Mouse (Mus musculus): ENCODE results near the gene Sowahd. TPM values are rescaled to one million over a fixed set of nuclear protein-coding genes. Genes with fewer than 3 reads are reported as not detected.
A peak's percentile ranks its signal among the peaks of the same experiment; 100 is the strongest.
"Not testable (repeated sequence)": the region's sequence is repeated elsewhere in the genome, so short reads cannot be mapped to it uniquely, and the experiment has no call there.

Gene Sowahd
- polyA plus RNA-seq, 1 experiment from 2014 or later, result 0.15 TPM

DNA sequence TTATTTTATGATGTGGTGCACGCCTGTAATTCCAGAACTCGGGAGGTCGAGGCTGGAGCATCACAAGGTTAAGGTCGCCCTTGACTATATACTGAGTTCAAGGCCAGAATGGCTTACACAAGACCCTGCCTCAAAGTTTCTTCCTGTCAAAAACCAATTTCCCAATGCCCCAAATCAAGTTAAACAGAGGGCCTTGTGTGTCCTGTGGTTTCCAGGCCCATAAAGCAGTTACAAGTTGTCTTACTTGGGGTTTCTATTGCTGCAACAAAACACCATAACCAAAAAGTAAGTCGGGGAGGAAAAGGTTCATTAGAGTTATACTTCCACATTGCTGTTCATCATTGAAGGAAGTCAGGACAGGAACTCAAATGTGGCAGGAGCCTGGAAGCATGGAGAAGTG lies 20.1 kb downstream of the Sowahd start:
- Histone ChIP-seq H3K9ac (no peak overlapping the region), H3K4me2 (no peak overlapping the region), H3K27me3 (no peaks in the 10 kb centered on the region), H3K9me3 (no peaks in the 10 kb centered on the region), H3K36me3 (no peaks in the 10 kb centered on the region), H3K4me1 (replicated peaks) (no peaks in the 10 kb centered on the region), H3K27ac (replicated peaks) (no peak overlapping the region), H3K4me3 (no peak overlapping the region)
- ATAC-seq (ENCODE audit: low read depth), result no peak
- WGBS, result 86% methylated on average over 5 of the region's 5 CpGs

DNA sequence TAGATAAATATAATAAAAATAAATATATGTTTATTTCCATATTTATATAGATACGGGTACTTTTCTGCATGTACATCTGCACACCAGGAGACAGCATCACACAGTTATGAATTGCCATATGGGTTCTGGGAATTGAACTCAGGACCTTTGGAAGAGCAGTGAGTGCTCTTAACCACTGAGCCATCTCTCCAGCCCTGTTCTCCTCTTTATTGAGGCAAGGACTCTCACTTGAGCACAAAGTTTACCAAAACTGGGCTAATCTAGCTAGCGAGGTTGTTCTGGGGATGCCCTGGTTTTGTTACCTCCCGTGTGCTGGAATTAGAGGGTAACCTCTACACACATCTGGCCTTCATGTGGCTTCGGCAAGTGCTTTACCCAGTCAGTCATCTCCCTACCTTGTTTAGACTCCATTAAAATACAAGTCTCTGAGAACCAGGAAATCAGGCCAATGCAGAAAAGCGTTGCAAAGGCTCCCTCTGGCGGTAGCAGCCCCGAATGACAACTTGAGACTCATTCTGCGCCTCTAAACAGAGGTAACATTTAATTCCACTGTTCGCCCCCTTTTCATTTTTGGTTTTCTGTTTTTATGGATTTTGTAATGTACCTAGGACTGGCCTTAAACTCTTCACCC lies 25.7 kb downstream of the Sowahd start:
- Histone ChIP-seq H3K36me3 (no peaks in the 10 kb centered on the region), H3K4me2 (no peak overlapping the region), H3K9me3 (no peaks in the 10 kb centered on the region), H3K27me3 (no peaks in the 10 kb centered on the region), H3K27ac (replicated peaks) (no peak overlapping the region), H3K4me3 (no peak overlapping the region), H3K4me1 (replicated peaks) (no peaks in the 10 kb centered on the region), H3K9ac (no peak overlapping the region)
- ATAC-seq (ENCODE audit: low read depth), result no peak
- 38% methylated on average over 9 of the region's 9 CpGs for WGBS

DNA sequence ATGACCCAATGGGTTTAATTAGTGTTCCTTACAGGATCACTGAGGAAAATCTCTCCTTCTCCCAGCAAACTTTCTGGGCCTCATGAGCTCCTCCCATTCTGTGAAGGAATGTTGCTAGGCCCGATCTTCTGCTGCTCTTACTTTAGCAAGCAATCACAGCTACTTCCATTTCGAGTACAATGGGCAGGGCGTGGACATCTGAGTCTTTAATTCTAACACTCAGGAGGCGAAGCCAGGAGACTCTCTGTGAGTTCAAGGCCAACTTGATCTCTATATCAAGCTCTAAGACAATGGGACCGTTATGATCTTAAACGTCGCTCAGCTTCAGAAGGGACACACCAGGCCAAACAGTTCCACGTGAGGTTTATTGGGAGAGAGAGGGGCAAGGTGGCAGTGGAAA lies 28.0 kb downstream of the Sowahd start:
- H3K9me3 ChIP-seq, result no peaks in the 10 kb centered on the region
- H3K4me3 ChIP-seq, result no peak overlapping the region
- H3K4me1 ChIP-seq (replicated peaks), result no peaks in the 10 kb centered on the region
- H3K9ac ChIP-seq, result no peak overlapping the region
- no peak for ATAC-seq (ENCODE audit: low read depth)
- H3K36me3 ChIP-seq, result peaks cover 3% of the 10 kb centered on the region
- 80% methylated on average over 8 of the region's 8 CpGs for WGBS
- H3K27me3 ChIP-seq, result no peaks in the 10 kb centered on the region
- no peak overlapping the region for H3K27ac ChIP-seq (replicated peaks)
- H3K4me2 ChIP-seq, result no peak overlapping the region

DNA sequence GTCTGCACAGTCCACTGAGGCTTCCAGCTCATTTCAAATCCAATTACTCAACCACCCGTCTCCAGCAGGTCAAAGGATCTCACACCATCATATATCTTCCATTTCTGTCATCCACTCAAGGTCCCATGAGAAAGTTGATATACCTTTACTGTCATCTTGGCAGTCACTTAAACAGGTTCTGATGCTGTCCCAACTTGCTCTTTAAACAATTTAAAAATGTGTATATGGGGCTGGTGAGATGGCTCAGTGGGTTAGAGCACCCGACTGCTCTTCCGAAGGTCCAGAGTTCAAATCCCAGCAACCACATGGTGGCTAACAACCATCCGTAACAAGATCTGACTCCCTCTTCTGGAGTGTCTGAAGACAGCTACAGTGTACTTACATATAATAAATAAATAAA lies 31.7 kb downstream of the Sowahd start:
- 66% methylated on average over 4 of the region's 4 CpGs for WGBS
- not testable (repeated sequence) for H3K27me3 ChIP-seq; H3K4me2 ChIP-seq; H3K27ac ChIP-seq (replicated peaks); ATAC-seq (ENCODE audit: low read depth); H3K9ac ChIP-seq; H3K9me3 ChIP-seq; H3K4me3 ChIP-seq
- H3K4me1 ChIP-seq (replicated peaks), result peaks cover 11% of the 10 kb centered on the region
- peaks cover 13% of the 10 kb centered on the region for H3K36me3 ChIP-seq

DNA sequence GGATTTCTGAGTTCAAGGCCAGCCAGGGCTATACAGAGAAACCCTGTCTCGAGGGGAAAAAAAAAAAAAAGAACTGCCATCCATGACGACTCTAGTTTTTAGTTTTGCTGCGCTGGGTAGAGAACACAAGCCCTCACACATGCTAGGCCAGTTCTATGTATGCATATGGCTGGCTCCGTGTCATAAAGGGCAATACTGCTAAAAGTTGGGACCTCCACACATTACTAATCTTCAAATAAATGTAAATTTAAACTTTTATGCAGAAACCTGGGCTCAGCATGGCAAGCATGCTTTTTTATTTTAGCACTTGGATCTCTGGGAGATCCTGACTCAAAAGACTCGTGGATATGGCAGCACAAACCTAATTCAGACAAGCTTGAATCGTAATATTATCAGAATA lies 32.5 kb downstream of the Sowahd start:
- no peak overlapping the region for H3K27ac ChIP-seq (replicated peaks)
- no peaks in the 10 kb centered on the region for H3K27me3 ChIP-seq
- no peak overlapping the region for H3K9ac ChIP-seq
- H3K4me2 ChIP-seq, result no peak overlapping the region
- no peak for ATAC-seq (ENCODE audit: low read depth)
- 62% methylated on average over 6 of the region's 6 CpGs for WGBS
- peaks cover 11% of the 10 kb centered on the region for H3K4me1 ChIP-seq (replicated peaks)
- peaks cover 13% of the 10 kb centered on the region for H3K36me3 ChIP-seq
- H3K4me3 ChIP-seq, result no peak overlapping the region
- H3K9me3 ChIP-seq, result no peaks in the 10 kb centered on the region

DNA sequence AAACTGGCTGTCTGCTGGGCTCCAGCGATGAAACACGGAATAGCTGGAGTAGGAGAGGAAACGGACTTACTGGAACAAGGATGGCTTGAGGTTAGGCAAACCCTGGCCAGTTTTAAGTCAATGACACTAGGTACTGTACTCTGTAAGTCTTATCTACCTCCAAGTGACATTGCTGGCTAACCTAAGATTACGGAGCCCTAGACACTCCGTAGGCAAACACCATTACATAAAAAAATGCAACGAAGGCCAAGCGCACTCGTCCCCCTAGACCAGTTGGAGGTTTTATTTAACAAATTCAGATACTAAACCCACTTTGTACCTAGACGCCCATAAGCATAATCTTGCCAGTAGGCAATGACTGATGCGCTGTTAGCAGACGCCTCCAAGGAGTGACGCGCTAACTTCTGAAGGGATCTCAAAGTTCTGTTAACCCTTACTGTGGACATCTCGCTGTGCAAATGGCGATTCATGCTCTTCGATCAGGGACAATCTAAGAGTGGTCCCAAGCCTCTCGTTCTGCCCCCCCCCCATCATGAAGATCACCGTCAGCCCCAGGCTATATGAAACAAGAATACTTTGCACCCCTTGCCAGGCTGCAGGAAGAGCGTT lies 35.8 kb downstream of the Sowahd start:
- WGBS, result 17% methylated on average over 19 of the region's 19 CpGs
- ATAC-seq (ENCODE audit: low read depth), result peak; percentile 38; the same call in 1 of the 2 replicates
- H3K4me3 ChIP-seq, result peak overlapping the region; percentile 56
- peaks cover 13% of the 10 kb centered on the region for H3K36me3 ChIP-seq
- peak overlapping the region; percentile 76 for H3K4me2 ChIP-seq
- peaks cover 11% of the 10 kb centered on the region for H3K4me1 ChIP-seq (replicated peaks)
- H3K27ac ChIP-seq (replicated peaks), result peak overlapping the region; percentile 89
- no peaks in the 10 kb centered on the region for H3K9me3 ChIP-seq
- no peaks in the 10 kb centered on the region for H3K27me3 ChIP-seq
- peak overlapping the region; percentile 81 for H3K9ac ChIP-seq

DNA sequence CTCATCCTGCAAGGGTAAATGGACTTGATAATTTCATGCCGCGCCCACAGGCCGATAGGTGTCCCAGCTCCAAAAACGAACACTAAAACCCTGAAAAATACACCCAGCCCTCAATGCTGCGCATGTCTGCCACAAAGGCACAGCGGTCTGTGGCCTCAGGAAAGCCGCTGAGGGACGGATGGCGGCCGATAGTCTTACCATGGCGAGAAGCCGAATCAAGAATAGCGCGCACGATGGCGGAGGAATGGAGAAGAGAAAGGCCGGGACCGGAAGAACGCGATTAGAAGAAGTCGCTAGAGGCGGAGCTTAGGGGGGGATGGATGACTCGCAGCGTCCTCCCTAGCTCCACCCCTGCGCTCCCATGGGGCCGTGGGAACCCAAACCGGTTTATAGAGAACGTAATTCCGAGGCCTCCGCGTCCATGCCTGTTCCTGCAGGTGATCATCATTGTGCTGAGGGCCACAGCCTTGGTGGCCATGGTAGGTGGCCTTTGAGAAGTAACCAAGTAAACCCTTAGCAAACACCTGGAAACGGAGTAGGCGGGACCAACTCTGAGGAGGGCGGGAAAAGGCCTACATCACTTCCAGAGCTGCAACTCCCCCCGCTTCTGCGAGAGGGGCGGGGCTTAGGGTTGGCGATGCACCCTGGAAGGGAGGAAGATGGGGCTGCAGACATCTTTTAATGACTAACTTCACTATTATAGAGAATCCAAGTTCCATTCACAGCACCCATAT lies 36.4 kb downstream of the Sowahd start, which contains the start of gene Rpl39:
TSS of gene Rpl39 (minus strand) at position 476 of the 734 bp plus-strand sequence.
- H3K9ac ChIP-seq, result peak within 1 kb of the TSS; percentile 81
- no peaks in the 10 kb centered on the region for H3K9me3 ChIP-seq
- H3K27me3 ChIP-seq, result no peaks in the 10 kb centered on the region
- H3K4me3 ChIP-seq, result peak within 1 kb of the TSS; percentile 56
- peak within 1 kb of the TSS; percentile 76 for H3K4me2 ChIP-seq
- peaks cover 13% of the 10 kb centered on the region for H3K36me3 ChIP-seq
- whole genome bisulfite sequencing, result 17% methylated on average over 38 of the region's 38 CpGs
- H3K4me1 ChIP-seq (replicated peaks), result peaks cover 11% of the 10 kb centered on the region
- H3K27ac ChIP-seq (replicated peaks), result peak within 1 kb of the TSS; percentile 89
- peak; percentile 95 for ATAC-seq (ENCODE audit: low read depth)

DNA sequence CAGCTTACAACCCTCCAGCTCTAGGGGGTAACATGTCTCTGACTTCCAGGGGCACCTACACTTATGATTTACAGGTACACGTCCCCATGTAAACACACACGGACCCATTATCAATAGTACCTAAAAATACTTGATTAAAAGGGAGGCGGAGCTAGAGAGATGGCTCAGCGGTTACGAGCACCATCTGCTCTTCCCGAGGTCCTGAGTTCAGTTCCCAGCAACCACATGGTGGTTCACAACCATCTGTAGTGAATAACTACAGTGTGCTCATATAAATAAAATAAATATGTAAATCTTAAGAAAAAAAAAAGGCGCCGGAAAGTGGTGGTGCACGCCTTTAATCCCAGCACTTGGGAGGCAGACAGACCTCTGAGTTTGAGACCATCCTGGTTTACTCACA lies 37.0 kb downstream of the Sowahd start:
- Histone ChIP-seq H3K27me3 (no peaks in the 10 kb centered on the region), H3K9ac (no peak overlapping the region), H3K9me3 (no peaks in the 10 kb centered on the region), H3K4me1 (replicated peaks) (peaks cover 11% of the 10 kb centered on the region), H3K4me2 (peak overlapping the region; percentile 76), H3K27ac (replicated peaks) (peak overlapping the region; percentile 89), H3K4me3 (peak overlapping the region; percentile 56), H3K36me3 (peaks cover 13% of the 10 kb centered on the region)
- WGBS, result 27% methylated on average over 9 of the region's 9 CpGs
- ATAC-seq (ENCODE audit: low read depth), result peak; percentile 57; the same call in 1 of the 2 replicates

DNA sequence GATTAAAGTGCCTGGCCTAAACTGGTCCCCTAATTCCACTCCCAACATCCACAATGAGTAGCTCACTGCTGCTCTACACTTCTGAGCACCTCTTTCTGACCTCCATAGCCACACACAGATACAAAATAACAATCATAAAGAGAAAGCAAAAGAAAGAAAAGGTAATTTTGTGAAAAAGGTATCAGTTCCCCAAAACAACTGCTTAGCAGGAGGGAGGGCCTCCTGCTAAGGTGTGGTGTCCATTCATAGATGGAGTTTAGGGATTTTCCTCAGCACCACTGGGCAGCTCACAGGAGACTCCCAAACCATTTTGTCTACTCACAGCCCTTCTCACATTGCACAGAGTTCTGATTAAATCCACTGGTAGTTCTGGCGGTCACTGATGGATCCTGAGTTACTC lies 40.1 kb downstream of the Sowahd start:
- Histone ChIP-seq H3K27me3 (no peaks in the 10 kb centered on the region), H3K4me2 (no peak overlapping the region), H3K27ac (replicated peaks) (no peak overlapping the region), H3K4me1 (replicated peaks) (no peaks in the 10 kb centered on the region), H3K36me3 (peaks cover 9% of the 10 kb centered on the region), H3K9ac (no peak overlapping the region), H3K9me3 (no peaks in the 10 kb centered on the region), H3K4me3 (no peak overlapping the region)
- WGBS, result 76% methylated on average over 1 of the region's 1 CpGs
- no peak for ATAC-seq (ENCODE audit: low read depth)

DNA sequence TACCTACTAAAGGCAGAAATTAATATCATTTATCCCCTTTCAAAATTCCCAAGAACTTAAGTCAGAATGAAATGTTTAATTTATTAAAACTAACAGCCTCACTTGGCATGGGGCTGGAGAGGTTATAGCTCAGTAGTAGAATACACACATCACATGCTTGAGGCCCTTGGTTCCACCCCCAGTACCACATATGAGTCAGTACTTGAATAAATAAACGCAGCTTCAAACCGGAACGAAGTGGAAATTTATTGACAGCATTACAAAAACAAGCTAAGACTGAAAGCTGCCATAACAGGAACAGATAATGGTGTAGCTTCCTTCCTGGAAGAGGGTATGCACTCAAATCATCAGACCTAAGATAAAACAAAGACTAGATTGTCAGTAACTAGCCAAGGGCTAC lies 42.8 kb downstream of the Sowahd start:
- Histone ChIP-seq H3K36me3 (peaks cover 16% of the 10 kb centered on the region), H3K27me3 (no peaks in the 10 kb centered on the region), H3K4me3 (no peak overlapping the region), H3K27ac (replicated peaks) (no peak overlapping the region), H3K4me1 (replicated peaks) (no peaks in the 10 kb centered on the region), H3K9ac (no peak overlapping the region), H3K4me2 (no peak overlapping the region), H3K9me3 (no peaks in the 10 kb centered on the region)
- 89% methylated on average over 3 of the region's 3 CpGs for WGBS
- ATAC-seq (ENCODE audit: low read depth), result no peak

DNA sequence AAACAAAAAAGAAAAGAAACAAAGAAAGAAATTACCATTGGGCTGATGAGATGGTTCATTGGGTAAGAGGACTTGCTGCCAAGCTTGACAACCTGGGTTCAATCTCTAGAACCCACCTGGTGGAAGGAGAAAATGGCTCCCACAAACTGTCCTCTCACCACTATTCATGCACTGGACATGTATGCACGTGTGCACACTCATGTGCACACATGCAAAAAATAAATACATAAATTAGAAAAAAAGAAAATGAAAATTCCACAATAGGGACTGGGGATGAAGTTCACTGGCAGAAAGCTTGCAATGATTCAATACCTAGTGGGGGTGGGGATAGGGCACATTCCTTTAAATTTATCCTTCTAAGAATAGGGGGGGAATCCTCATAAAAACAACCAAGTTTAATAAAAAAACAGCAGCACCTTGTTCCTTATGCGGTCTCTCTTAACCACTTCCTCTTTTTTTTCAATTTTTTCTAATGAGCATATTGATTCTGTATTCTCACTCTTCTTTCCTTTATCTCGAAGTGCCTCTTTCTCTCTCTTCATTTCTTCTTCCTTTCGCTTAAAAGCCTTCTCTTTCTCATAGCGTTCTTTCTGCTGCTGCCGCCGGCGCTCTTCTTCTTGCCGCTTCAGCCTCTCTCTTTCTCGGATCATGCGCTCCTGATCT lies 46.6 kb downstream of the Sowahd start:
- H3K36me3 ChIP-seq, result peaks cover 36% of the 10 kb centered on the region
- H3K4me3 ChIP-seq, result no peak overlapping the region
- WGBS, result 93% methylated on average over 11 of the region's 11 CpGs
- H3K27me3 ChIP-seq, result no peaks in the 10 kb centered on the region
- no peak overlapping the region for H3K4me2 ChIP-seq
- H3K9ac ChIP-seq, result no peak overlapping the region
- no peak overlapping the region for H3K27ac ChIP-seq (replicated peaks)
- no peak for ATAC-seq (ENCODE audit: low read depth)
- H3K4me1 ChIP-seq (replicated peaks), result no peaks in the 10 kb centered on the region
- no peaks in the 10 kb centered on the region for H3K9me3 ChIP-seq

DNA sequence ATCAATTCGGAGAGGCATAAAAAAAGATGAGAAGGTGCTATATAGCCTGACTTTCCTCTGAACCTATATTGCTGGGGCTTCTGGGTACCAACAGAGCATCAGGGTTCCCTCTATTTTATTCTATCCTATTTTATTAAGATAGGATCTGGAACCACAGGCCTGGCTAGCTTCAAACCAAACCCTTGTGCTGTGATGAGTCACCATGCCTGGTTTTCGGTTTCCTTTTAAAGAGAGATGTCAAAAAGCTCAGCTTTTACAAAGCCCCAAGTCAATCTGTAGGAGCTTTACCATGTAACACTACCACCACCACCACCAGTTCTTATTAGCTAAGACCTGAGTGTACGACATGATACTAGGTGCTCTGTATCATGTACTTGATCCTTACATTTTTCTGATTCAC lies 50.0 kb downstream of the Sowahd start:
- no peak overlapping the region for H3K4me3 ChIP-seq
- no peaks in the 10 kb centered on the region for H3K27me3 ChIP-seq
- ATAC-seq (ENCODE audit: low read depth), result no peak
- no peaks in the 10 kb centered on the region for H3K4me1 ChIP-seq (replicated peaks)
- no peak overlapping the region for H3K27ac ChIP-seq (replicated peaks)
- H3K4me2 ChIP-seq, result no peak overlapping the region
- H3K9me3 ChIP-seq, result no peaks in the 10 kb centered on the region
- H3K36me3 ChIP-seq, result peaks cover 36% of the 10 kb centered on the region
- H3K9ac ChIP-seq, result no peak overlapping the region
- WGBS, result 92% methylated on average over 3 of the region's 3 CpGs

All from neural tube, embryonic 13.5 days (tissue).